Mouse (Mus musculus): ENCODE measurements around the gene Lars2. TPM values are rescaled to one million over a fixed set of nuclear protein-coding genes. Genes with fewer than 3 reads are reported as not detected.
A peak's percentile ranks its signal among the peaks of the same experiment; 100 is the strongest.
"Not testable (repeated sequence)": the region's sequence is repeated elsewhere in the genome, so short reads cannot be mapped to it uniquely, and the experiment has no call there.

Gene Lars2
- polyA plus RNA-seq, 1 experiment from 2014 or later = 819 TPM

DNA sequence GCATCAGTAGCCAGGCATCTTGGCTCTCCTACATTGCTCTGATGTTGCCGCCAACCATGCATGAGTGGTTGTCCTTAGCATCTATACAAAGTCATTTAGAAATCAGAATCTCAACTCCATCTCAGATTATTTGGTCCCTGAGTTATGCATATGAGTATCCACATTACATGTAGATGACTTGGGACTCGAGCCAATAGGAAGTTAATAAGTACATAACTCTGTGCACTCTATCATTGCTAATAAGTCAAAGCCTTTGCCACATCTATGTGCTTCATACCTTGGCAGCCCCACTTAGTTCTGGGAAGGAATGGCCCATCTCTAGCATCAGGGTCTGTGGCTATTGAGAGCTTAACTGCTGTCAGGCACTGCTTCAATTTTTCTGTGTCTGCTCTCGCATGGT is 23.7 kb upstream of the Lars2 start:
- peaks cover 5% of the 10 kb centered on the region for H3K4me1 ChIP-seq (replicated peaks; ENCODE audit: control insufficient read depth, insufficient read depth, low read length)
- ATAC-seq (ENCODE audit: low read depth) = no peak
- no peak overlapping the region for H3K4me2 ChIP-seq (ENCODE audit: low read depth, low read length)
- H3K27me3 ChIP-seq (ENCODE audit: control insufficient read depth, insufficient read depth, low read depth, low read length) = no peaks in the 10 kb centered on the region
- no peak overlapping the region for H3K27ac ChIP-seq (ENCODE audit: low read length)
- H3K36me3 ChIP-seq (ENCODE audit: control insufficient read depth, insufficient read depth, low read length) = no peaks in the 10 kb centered on the region
- no peak overlapping the region for H3K9ac ChIP-seq (ENCODE audit: low read length)
- no peak overlapping the region for H3K4me3 ChIP-seq (ENCODE audit: low read length)
- 53% methylated on average over 3 of the region's 3 CpGs for WGBS
- no peaks in the 10 kb centered on the region for H3K9me3 ChIP-seq (ENCODE audit: control insufficient read depth, low read length)

GRCm38 (mm10) chr9:123349286-123349685 is 17.4 kb upstream of the Lars2 start:
- H3K4me3 ChIP-seq (ENCODE audit: low read length); H3K27ac ChIP-seq (ENCODE audit: low read length); H3K27me3 ChIP-seq (ENCODE audit: control insufficient read depth, insufficient read depth, low read depth, low read length); H3K9ac ChIP-seq (ENCODE audit: low read length); ATAC-seq (ENCODE audit: low read depth); H3K36me3 ChIP-seq (ENCODE audit: control insufficient read depth, insufficient read depth, low read length); H3K4me2 ChIP-seq (ENCODE audit: low read depth, low read length); H3K4me1 ChIP-seq (replicated peaks; ENCODE audit: control insufficient read depth, insufficient read depth, low read length): not testable (repeated sequence)
- 93% methylated on average over 1 of the region's 1 CpGs for whole genome bisulfite sequencing
- H3K9me3 ChIP-seq (ENCODE audit: control insufficient read depth, low read length) = peaks cover 15% of the 10 kb centered on the region

GRCm38 (mm10) chr9:123359981-123360380 is 6.7 kb upstream of the Lars2 start:
- 46% methylated on average over 3 of the region's 3 CpGs for WGBS
- H3K36me3 ChIP-seq (ENCODE audit: control insufficient read depth, insufficient read depth, low read length) = no peaks in the 10 kb centered on the region
- no peak overlapping the region for H3K9ac ChIP-seq (ENCODE audit: low read length)
- no peaks in the 10 kb centered on the region for H3K9me3 ChIP-seq (ENCODE audit: control insufficient read depth, low read length)
- H3K4me2 ChIP-seq (ENCODE audit: low read depth, low read length) = no peak overlapping the region
- no peaks in the 10 kb centered on the region for H3K27me3 ChIP-seq (ENCODE audit: control insufficient read depth, insufficient read depth, low read depth, low read length)
- H3K4me1 ChIP-seq (replicated peaks; ENCODE audit: control insufficient read depth, insufficient read depth, low read length) = no peaks in the 10 kb centered on the region
- no peak for ATAC-seq (ENCODE audit: low read depth)
- H3K27ac ChIP-seq (ENCODE audit: low read length) = no peak overlapping the region; the same call in 1 of the 2 replicates
- H3K4me3 ChIP-seq (ENCODE audit: low read length) = no peak overlapping the region

- no peaks in the 10 kb centered on the region for H3K36me3 ChIP-seq (ENCODE audit: control insufficient read depth, insufficient read depth, low read length)
- no peaks in the 10 kb centered on the region for H3K9me3 ChIP-seq (ENCODE audit: control insufficient read depth, low read length)
- H3K9ac ChIP-seq (ENCODE audit: low read length) = no peak overlapping the region
- no peaks in the 10 kb centered on the region for H3K27me3 ChIP-seq (ENCODE audit: control insufficient read depth, insufficient read depth, low read depth, low read length)
- H3K4me1 ChIP-seq (replicated peaks; ENCODE audit: control insufficient read depth, insufficient read depth, low read length) = peaks cover 12% of the 10 kb centered on the region
- H3K4me3 ChIP-seq (ENCODE audit: low read length) = no peak overlapping the region
- WGBS = 61% methylated on average over 1 of the region's 1 CpGs
- ATAC-seq (ENCODE audit: low read depth) = no peak
- no peak overlapping the region for H3K27ac ChIP-seq (ENCODE audit: low read length)
- H3K4me2 ChIP-seq (ENCODE audit: low read depth, low read length) = no peak overlapping the region
These were observed 1.4 kb upstream of the Lars2 start for GRCm38 (mm10) chr9:123365353-123365752.

- Histone ChIP-seq H3K4me3 (ENCODE audit: low read length) (peak overlapping the region; percentile 90), H3K9me3 (ENCODE audit: control insufficient read depth, low read length) (no peaks in the 10 kb centered on the region), H3K27ac (ENCODE audit: low read length) (no peak overlapping the region; the same call in 1 of the 2 replicates), H3K4me2 (ENCODE audit: low read depth, low read length) (peak overlapping the region; percentile 75), H3K36me3 (ENCODE audit: control insufficient read depth, insufficient read depth, low read length) (no peaks in the 10 kb centered on the region), H3K27me3 (ENCODE audit: control insufficient read depth, insufficient read depth, low read depth, low read length) (no peaks in the 10 kb centered on the region), H3K4me1 (replicated peaks; ENCODE audit: control insufficient read depth, insufficient read depth, low read length) (peaks cover 12% of the 10 kb centered on the region), H3K9ac (ENCODE audit: low read length) (peak overlapping the region; percentile 88)
- ATAC-seq (ENCODE audit: low read depth) = peak; percentile 47
- WGBS = 29% methylated on average over 9 of the region's 9 CpGs
These were observed 602 bp upstream of the Lars2 start for GRCm38 (mm10) chr9:123365942-123366707.

DNA sequence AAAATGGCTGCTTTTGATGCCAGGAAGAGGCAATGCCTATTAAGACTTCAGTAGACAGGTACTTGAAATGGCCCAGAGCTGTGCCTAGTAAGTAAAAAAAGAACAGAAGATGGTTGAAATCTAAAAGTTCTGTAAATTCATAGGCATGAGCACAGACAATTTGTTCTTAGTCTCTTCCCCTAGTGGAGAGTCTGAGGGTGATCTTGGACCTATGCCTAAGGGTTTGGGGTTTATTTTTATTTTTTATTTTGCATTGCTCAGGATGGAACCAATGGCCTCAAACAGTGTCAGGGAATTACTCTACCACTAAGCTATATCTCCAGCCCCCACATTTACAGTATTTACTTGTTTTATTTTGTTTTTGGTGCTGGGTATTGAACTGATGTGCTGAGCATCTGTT is 909 bp downstream of the Lars2 start:
- H3K9ac ChIP-seq (ENCODE audit: low read length) = peak overlapping the region; percentile 88
- no peaks in the 10 kb centered on the region for H3K27me3 ChIP-seq (ENCODE audit: control insufficient read depth, insufficient read depth, low read depth, low read length)
- peaks cover 12% of the 10 kb centered on the region for H3K4me1 ChIP-seq (replicated peaks; ENCODE audit: control insufficient read depth, insufficient read depth, low read length)
- peak overlapping the region; percentile 90 for H3K4me3 ChIP-seq (ENCODE audit: low read length)
- peak overlapping the region; percentile 75 for H3K4me2 ChIP-seq (ENCODE audit: low read depth, low read length)
- no peak overlapping the region for H3K27ac ChIP-seq (ENCODE audit: low read length)
- peaks cover 2% of the 10 kb centered on the region; the same call in 1 of the 2 replicates for H3K36me3 ChIP-seq (ENCODE audit: control insufficient read depth, insufficient read depth, low read length)
- no peaks in the 10 kb centered on the region for H3K9me3 ChIP-seq (ENCODE audit: control insufficient read depth, low read length)
- ATAC-seq (ENCODE audit: low read depth) = no peak

DNA sequence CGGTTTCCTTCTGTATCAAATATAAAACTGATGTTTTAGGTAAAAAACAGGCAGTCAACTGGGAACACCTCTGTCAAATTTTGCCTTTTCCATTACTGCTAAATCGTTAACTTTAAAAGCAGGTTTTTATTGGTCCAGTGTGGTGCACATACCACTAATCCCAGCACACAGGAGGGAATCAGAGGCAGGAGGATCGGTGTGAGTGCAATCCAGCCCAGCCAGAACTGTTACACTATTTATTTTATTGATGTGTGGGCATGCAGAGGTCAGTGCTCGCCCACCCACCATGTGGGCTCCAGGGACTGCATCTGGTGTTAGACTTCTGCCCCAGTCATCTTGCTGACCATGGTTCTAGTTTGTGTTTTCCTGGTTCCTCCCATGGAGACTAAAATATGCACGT is 15.7 kb downstream of the Lars2 start:
- Histone ChIP-seq H3K27me3 (ENCODE audit: control insufficient read depth, insufficient read depth, low read depth, low read length) (no peaks in the 10 kb centered on the region), H3K4me1 (replicated peaks; ENCODE audit: control insufficient read depth, insufficient read depth, low read length) (no peaks in the 10 kb centered on the region), H3K36me3 (ENCODE audit: control insufficient read depth, insufficient read depth, low read length) (peaks cover 13% of the 10 kb centered on the region), H3K9me3 (ENCODE audit: control insufficient read depth, low read length) (no peaks in the 10 kb centered on the region), H3K27ac (ENCODE audit: low read length) (no peak overlapping the region), H3K9ac (ENCODE audit: low read length) (no peak overlapping the region), H3K4me2 (ENCODE audit: low read depth, low read length) (no peak overlapping the region), H3K4me3 (ENCODE audit: low read length) (no peak overlapping the region)
- no peak for ATAC-seq (ENCODE audit: low read depth)
- 66% methylated on average over 5 of the region's 5 CpGs for WGBS

DNA sequence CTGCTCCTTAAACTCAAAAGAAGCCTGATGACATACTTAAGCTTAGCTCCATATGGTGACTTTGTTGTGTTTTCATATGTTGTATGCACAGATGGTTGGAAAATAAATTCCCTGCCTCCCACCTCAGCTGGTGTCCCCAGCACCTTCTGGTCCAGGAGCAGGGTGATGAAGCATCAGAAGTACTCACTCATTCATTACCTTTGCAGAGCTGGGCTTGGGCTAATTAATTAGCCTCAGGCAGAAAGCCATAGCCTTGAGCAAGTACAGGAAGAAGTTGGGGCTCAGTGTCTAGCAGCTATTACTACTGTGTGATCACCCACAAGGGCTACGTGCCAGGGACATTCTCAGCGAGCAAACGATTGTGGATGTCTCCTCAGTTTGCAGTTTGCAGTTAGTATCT is 18.0 kb downstream of the Lars2 start:
- 76% methylated on average over 3 of the region's 3 CpGs for WGBS
- H3K9me3 ChIP-seq (ENCODE audit: control insufficient read depth, low read length) = no peaks in the 10 kb centered on the region
- no peak for ATAC-seq (ENCODE audit: low read depth)
- no peaks in the 10 kb centered on the region for H3K27me3 ChIP-seq (ENCODE audit: control insufficient read depth, insufficient read depth, low read depth, low read length)
- H3K4me3 ChIP-seq (ENCODE audit: low read length) = no peak overlapping the region
- no peak overlapping the region for H3K9ac ChIP-seq (ENCODE audit: low read length)
- no peak overlapping the region for H3K27ac ChIP-seq (ENCODE audit: low read length)
- H3K4me2 ChIP-seq (ENCODE audit: low read depth, low read length) = no peak overlapping the region
- H3K4me1 ChIP-seq (replicated peaks; ENCODE audit: control insufficient read depth, insufficient read depth, low read length) = no peaks in the 10 kb centered on the region
- H3K36me3 ChIP-seq (ENCODE audit: control insufficient read depth, insufficient read depth, low read length) = 0 out of 2 replicates have a peak, but pooled peaks cover 2% of the 10 kb centered on the region

DNA sequence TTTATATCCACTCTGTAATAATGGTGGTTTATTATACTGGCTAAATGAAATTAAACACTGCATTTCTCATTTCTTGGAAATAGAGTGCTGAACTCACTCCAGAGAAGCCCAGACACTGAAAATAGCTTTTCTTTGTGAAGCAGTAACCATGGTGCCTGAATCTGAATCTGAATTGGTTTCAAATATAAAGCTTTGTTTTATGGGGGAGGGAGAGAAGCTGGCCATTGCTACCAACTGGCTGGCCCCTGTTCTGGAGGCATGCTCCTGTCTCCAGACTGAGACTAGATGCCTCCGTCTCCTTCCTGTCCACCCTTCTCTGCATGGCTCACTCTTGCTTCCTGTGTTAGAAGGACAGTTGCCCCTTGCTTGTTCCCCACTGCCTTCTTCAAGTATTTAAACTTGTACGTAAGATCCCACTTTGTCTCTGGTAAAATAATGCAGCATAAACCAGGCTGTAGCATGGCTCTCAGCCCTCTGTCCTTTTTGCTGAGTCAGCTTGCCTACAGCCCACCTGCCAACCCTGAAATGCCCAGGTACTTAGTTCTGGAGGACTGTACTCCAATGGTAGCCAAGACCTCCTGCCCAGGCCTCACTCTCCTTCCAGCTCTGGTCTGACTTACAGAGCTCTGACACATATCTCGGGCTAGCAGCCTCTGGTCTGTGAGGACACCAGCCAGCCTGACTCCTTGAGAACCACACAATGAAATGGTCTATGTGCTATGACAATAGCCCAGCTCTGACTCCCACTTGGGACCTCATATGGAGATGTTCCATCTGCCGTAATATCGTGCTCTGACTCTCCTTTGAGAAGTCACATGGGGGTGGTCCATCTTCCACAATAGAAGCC is 18.8 kb downstream of the Lars2 start:
- Histone ChIP-seq H3K36me3 (ENCODE audit: control insufficient read depth, insufficient read depth, low read length) (0 out of 2 replicates have a peak, but pooled peaks cover 2% of the 10 kb centered on the region), H3K4me2 (ENCODE audit: low read depth, low read length) (no peak overlapping the region), H3K27ac (ENCODE audit: low read length) (no peak overlapping the region), H3K4me3 (ENCODE audit: low read length) (no peak overlapping the region), H3K9ac (ENCODE audit: low read length) (no peak overlapping the region), H3K9me3 (ENCODE audit: control insufficient read depth, low read length) (no peaks in the 10 kb centered on the region), H3K4me1 (replicated peaks; ENCODE audit: control insufficient read depth, insufficient read depth, low read length) (no peaks in the 10 kb centered on the region), H3K27me3 (ENCODE audit: control insufficient read depth, insufficient read depth, low read depth, low read length) (no peaks in the 10 kb centered on the region)
- ATAC-seq (ENCODE audit: low read depth) = no peak
- WGBS = 89% methylated on average over 5 of the region's 5 CpGs

Data from lung, embryonic 16.5 days (tissue).